Mouse (Mus musculus): ENCODE data around the gene Lrmda.

Lrmda gene

GRCm38 (mm10) chr14:22323530-22324292, 304.2 kb downstream of the Lrmda start:
- no peak for DNase-seq (ENCODE audit: low spot score in 2 of 2)

GRCm38 (mm10) chr14:22326218-22326964, 306.9 kb downstream of the Lrmda start:
- DNase-seq (ENCODE audit: low spot score in 2 of 2) = no peak

GRCm38 (mm10) chr14:22329191-22329590, 309.7 kb downstream of the Lrmda start:
- DNase-seq (ENCODE audit: low spot score in 2 of 2) = no peak

GRCm38 (mm10) chr14:22335101-22335820, 315.7 kb downstream of the Lrmda start:
- DNase-seq (ENCODE audit: low spot score in 2 of 2) = no peak

DNA sequence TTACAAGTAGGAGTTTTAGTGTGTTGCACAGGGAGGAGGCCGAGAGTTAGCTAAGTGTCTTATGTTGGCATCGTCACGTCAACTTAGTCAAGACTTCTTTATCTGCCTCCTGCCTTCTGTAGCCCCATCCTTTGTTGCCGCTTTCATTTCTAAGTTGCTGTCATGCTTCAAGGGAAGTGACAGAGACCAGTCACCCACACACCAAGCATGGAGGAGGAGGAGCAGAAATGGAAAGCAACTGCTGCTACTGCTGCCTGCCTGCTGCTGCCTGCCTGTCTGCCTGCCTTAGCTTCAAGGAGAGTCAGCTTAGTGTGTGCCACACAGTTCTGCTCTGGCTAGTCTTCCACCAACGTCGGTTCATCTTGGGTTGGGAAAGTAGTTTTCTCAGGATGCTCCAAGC, 319.7 kb downstream of the Lrmda start:
- DNase-seq (ENCODE audit: low spot score in 2 of 2) = no peak

DNA sequence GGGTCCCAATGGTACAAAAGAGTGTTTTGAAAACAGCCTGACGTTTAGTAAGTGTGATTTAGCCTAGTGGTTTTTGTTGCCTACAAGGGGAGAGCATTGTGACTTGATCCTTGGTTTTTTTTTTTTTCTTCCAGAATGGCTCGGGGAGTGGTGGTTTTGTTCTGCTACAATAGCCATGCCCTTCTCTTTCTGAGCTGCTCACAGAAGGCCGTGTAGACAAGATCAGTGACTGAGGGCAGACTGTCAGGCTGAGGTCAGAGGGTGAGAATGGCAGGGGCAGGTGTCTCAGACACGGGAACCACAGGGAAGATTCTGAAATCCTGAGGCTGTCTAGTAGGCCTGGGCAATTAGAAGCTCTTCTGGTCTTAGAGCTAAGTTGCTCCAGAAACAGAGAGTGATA, 323.8 kb downstream of the Lrmda start:
- no peak for DNase-seq (ENCODE audit: low spot score in 2 of 2)

- no peak for DNase-seq (ENCODE audit: low spot score in 2 of 2)
Observed at GRCm38 (mm10) chr14:22345248-22345647, 325.7 kb downstream of the Lrmda start.

DNA sequence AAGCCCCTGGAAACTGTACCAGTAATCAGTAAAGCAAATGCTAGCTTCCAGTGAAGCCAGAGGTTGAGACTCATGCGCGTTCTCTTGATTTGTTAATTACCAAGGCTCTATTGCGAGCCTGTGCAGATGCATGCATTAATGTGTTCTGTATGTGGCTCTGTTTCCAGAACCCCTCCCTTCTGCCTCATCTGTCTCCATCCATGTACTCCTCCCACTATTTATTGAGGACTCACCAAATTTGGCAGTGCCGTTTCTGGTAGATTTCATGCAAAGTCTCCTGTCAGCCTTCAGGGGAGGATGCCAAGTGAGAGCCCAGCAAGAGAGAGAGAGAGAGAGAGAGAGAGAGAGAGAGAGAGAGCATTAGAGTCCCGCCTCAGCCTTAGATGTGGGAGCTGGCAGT, 334.1 kb downstream of the Lrmda start:
- no peak for DNase-seq (ENCODE audit: low spot score in 2 of 2)

GRCm38 (mm10) chr14:22354769-22355574, 335.5 kb downstream of the Lrmda start:
- DNase-seq (ENCODE audit: low spot score in 2 of 2) = no peak

- no peak for DNase-seq (ENCODE audit: low spot score in 2 of 2)
Observed at GRCm38 (mm10) chr14:22357991-22358503, 338.5 kb downstream of the Lrmda start.

DNA sequence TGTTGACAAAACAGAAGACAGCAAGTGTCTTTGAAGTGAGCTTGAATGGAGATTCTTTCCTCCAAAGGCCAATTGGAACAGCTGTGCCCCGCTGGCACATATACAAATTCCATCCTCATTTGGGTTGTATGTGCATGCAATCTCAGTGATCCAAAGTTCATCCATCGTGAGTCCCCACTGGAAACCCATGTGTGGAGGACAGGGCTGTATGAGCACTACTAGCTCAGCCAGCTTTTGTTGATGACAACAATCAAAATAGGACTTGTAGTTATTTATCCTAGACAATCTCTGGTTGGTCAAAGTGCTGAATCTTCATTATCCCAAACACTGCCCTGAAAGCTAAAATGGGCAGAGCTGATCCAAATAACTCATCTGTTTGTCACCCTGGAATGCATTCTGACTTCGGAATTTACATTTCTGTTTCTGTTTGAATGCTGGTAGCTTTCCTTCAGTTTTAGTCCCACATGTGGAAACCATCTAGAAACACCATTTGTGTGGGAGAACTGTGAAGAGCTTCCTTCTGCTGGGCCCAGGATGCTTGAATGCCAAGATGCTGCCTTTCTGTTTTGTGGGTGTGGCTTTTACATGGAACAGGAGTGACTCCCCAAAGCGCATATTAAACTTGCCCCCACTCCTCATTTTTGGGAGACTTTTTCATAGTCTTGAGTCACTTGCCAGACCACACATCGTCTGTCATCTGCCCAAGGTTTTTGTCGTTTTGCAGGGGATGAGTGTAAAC, 344.7 kb downstream of the Lrmda start:
- DNase-seq (ENCODE audit: low spot score in 2 of 2) = no peak

DNA sequence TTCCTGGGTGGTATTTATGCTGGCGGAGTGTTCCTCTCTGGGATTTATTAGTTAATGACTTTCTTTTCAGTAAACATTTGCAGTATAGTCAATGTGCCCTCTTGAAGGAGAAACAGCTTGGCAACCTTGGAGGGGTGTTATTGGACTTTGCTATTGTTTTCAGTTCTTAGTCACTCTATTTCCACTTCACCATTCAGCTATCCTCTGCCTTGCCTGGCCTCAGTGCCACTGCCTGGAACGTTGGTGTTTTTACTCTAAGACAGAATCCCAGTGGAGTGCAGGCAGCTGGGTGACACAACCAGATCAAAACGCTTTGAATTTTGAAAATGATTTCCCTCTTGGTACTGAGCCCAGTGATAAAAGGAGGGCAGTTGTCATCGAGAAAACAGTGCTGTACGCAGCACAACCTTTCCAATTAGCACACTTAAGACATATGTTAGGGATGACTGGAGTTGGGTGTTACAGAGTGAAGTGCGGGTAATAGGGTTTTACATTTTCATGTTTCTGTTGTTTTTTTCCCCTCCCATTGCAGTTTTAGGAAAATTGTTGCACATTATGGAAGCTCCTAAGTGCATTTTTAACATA, 345.4 kb downstream of the Lrmda start:
- no peak for DNase-seq (ENCODE audit: low spot score in 2 of 2)

DNA sequence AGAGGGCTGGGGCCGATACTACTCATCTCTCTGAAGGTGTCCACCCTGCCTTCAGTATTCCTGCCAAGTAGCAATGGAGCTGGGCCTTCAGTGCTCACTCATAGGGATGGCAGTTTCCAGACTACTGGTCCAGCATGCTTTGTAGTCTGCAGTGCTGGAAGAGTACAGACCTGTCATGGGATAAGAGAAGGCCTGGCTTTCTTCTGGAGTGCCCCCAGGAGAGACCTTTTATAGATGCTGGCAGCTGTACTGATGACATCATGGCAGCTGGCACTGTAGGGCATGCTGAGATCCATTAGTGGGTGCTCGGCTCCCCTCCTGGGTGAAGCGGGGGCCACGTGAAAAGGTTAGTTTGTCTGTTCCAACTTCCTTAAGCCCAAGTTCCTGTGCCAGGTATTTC, 348.1 kb downstream of the Lrmda start:
- DNase-seq (ENCODE audit: low spot score in 2 of 2) = no peak

GRCm38 (mm10) chr14:22371136-22371535, 351.6 kb downstream of the Lrmda start:
- DNase-seq (ENCODE audit: low spot score in 2 of 2) = no peak

- DNase-seq (ENCODE audit: low spot score in 2 of 2) = no peak
Observed at GRCm38 (mm10) chr14:22372666-22373360, 353.3 kb downstream of the Lrmda start.

GRCm38 (mm10) chr14:22373361-22373745, 353.8 kb downstream of the Lrmda start:
- no peak for DNase-seq (ENCODE audit: low spot score in 2 of 2)

GRCm38 (mm10) chr14:22377148-22377547, 357.6 kb downstream of the Lrmda start:
- no peak for DNase-seq (ENCODE audit: low spot score in 2 of 2)

GRCm38 (mm10) chr14:22382101-22382500, 362.6 kb downstream of the Lrmda start:
- DNase-seq (ENCODE audit: low spot score in 2 of 2) = no peak

DNA sequence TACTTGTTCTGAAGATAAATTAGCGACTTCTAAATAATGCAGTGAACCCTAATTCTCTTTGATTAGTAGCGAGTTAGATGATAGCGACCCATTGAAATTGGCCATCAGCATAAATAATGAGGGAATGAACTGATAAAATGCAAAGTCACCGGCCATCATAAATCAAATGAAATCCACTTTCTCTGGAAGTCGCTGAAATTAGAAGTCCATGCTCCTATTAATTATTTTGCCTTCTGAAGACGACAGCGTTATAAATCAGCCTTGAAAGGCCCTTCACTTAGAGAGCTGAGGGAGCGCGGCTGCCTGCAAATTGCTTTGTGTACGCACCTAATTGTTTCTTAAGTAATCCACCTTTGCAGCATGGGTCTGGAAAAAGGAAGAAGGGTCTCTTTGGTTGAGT, 374.1 kb downstream of the Lrmda start:
- no peak for DNase-seq (ENCODE audit: low spot score in 2 of 2)

DNA sequence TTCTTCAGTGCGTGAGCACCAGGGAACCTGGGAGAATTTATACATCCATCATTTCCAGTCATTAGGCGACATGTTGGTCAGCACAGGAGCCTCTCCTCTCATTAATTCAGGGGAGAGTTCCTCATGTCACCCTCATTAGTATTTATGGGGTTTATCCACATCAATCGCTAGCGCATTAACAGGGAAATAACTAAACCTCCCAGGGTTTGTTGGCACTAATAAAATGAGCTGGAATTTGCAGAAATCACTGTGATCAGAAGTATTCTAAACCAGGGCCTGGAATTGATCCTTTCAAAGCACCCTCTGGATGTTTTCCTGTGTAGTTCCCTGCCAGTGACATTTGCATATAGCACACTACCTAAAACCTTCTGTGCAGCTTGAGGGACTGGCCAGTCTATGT, 382.9 kb downstream of the Lrmda start:
- no peak for DNase-seq (ENCODE audit: low spot score in 2 of 2)

Measured in spleen, postnatal 36 days (tissue).